Mouse (Mus musculus) left cerebral cortex, adult 8-10 months (tissue): Measurements from ENCODE around the gene Slc5a10. TPM values are rescaled to one million over a fixed set of nuclear protein-coding genes. Genes with fewer than 3 reads are reported as not detected.

Experiments used
- total RNA-seq, 4 experiments: library from RNA; stranded (reverse); gene quantifications; 2 replicates each; pipeline ENCODE4 v1.2.4; 2022

The Slc5a10 gene
- total RNA-seq, 4 experiments from 2014 or later: 0.20 to 0.33 (median 0.32) TPM; not detected in 1

Other genes with a start within 250 kb of the Slc5a10 start
- 1 to 10 TPM; 1.9 to 4.0 (median 3.1) TPM for gene Mfap4, start 235.4 kb downstream of the Slc5a10 start, total RNA-seq
- gene Mapk7, start 226.4 kb downstream of the Slc5a10 start, total RNA-seq: 10 to 100 TPM; 19.5 to 22.4 (median 21.0) TPM
- 10 to 100 TPM; 46.9 to 57.8 (median 47.2) TPM for gene B9d1, start 215.7 kb downstream of the Slc5a10 start, total RNA-seq
- 100 to 1,000 TPM; 101 to 118 (median 107) TPM for gene Epn2, start 141.1 kb downstream of the Slc5a10 start, total RNA-seq
- 1 to 10 TPM; 3.3 to 5.2 (median 4.9) TPM for gene Grap, start 67.6 kb downstream of the Slc5a10 start, total RNA-seq
- gene Fam83g, start 36.7 kb downstream of the Slc5a10 start, total RNA-seq: under 1 TPM in 2 of 4 experiments, not detected in 2; 0.09 to 0.28 TPM
- gene Prpsap2, start 41.3 kb upstream of the Slc5a10 start, total RNA-seq: 10 to 100 TPM; 43.6 to 47.8 (median 45.3) TPM
- gene Ulk2, start 134.2 kb upstream of the Slc5a10 start, total RNA-seq: 10 to 100 TPM; 71.9 to 76.5 (median 75.6) TPM
- 10 to 100 TPM; 31.8 to 34.0 (median 33.0) TPM for gene Akap10, start 209.4 kb upstream of the Slc5a10 start, total RNA-seq
- gene Specc1, start 235.9 kb upstream of the Slc5a10 start, total RNA-seq: 10 to 100 TPM; 65.3 to 75.0 (median 70.4) TPM